Mouse (Mus musculus): ENCODE data around the gene Ccdc8. TPM values are rescaled to one million over a fixed set of nuclear protein-coding genes. Genes with fewer than 3 reads are reported as not detected.

The Ccdc8 gene
- total RNA-seq, 2 experiments from 2014 or later, result 0.19 to 1.0 TPM

GRCm38 (mm10) chr7:17030239-17030638 is 37.7 kb downstream of the Ccdc8 start:
- no peak for ATAC-seq (replicated peaks; ENCODE audit: low FRiP score, poor library complexity, severe bottlenecking)

DNA sequence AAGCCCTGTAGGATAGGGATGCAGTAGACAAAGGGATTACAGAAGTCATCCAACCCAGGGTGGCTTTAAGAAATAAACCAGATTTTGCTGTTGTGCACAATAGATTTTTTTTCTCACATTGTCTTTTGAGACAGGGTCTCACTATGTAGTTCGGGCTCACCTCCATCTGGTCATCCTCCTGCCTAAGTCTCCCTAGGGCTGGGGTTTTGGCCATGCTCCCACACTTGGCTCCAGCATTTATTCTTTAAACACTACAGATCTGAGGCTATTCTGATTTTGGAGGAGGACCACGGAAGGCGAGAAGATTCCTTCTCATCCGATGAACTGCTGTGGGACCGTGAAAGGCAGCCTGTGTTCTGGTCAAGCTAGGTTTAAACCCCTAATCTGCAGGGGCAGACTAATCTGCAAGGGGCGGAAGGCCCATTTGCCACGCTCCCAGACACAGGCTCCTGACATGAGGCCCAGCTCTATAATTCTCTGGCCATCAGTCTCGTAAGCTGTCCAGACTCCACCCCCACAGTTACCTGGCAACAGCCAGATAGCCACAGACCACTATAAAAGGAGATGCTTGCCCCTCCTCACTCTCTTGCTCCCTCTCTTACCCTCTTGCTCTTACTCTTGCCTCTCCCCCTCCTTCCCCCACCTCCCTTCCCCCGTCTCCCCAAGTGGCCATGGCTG is 45.6 kb downstream of the Ccdc8 start:
- ATAC-seq (replicated peaks; ENCODE audit: low FRiP score, poor library complexity, severe bottlenecking), result no peak

DNA sequence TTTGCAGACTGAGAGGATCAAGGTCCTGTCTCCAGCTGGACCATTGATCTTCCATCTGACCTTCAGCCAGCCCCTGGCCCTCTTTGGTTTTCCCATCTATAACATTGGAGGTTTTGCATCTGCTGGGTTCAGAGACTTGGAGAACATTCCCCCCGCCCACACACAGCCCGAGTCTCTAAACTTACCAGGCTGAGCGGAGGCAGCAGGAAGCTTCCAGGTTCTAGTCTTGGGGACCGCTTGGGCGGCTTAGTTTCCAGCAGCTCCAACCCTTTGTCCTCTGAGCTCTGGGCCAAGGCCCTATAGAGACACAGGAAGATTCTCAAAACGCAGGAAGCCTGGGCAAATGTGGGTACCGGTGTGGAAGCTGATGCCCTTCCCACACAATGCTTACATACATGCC is 46.9 kb downstream of the Ccdc8 start:
- ATAC-seq (replicated peaks; ENCODE audit: low FRiP score, poor library complexity, severe bottlenecking), result no peak

- no peak for ATAC-seq (replicated peaks; ENCODE audit: low FRiP score, poor library complexity, severe bottlenecking)
Measured at GRCm38 (mm10) chr7:17045743-17046142, 53.2 kb downstream of the Ccdc8 start.

Other genes starting within 250 kb of the Ccdc8 start
- 655 and 701 TPM in 2 replicates for gene Slc1a5, start 211.4 kb upstream of the Ccdc8 start, total RNA-seq (2015; ENCODE audit: low replicate concordance)
- 713 and 810 TPM in 2 replicates for gene Slc1a5, start 211.4 kb upstream of the Ccdc8 start, total RNA-seq (2017; ENCODE audit: low replicate concordance)
- gene Strn4, start 176.8 kb upstream of the Ccdc8 start, total RNA-seq (2015; ENCODE audit: low replicate concordance), result 21.5 and 22.4 TPM in 2 replicates
- 34.3 and 69.7 TPM in 2 replicates for gene Strn4, start 176.8 kb upstream of the Ccdc8 start, total RNA-seq (2017; ENCODE audit: low replicate concordance)
- 2.5 and 4.2 TPM in 2 replicates for gene Fkrp, start 176.0 kb upstream of the Ccdc8 start, total RNA-seq (2015; ENCODE audit: low replicate concordance)
- 3.1 and 8.0 TPM in 2 replicates for gene Fkrp, start 176.0 kb upstream of the Ccdc8 start, total RNA-seq (2017; ENCODE audit: low replicate concordance)
- gene Prkd2, start 149.8 kb upstream of the Ccdc8 start, total RNA-seq (2015; ENCODE audit: low replicate concordance), result 4.6 and 18.8 TPM in 2 replicates
- 2.5 and 5.1 TPM in 2 replicates for gene Prkd2, start 149.8 kb upstream of the Ccdc8 start, total RNA-seq (2017; ENCODE audit: low replicate concordance)
- gene Dact3, start 117.4 kb upstream of the Ccdc8 start, total RNA-seq (2015; ENCODE audit: low replicate concordance), result not detected in 2 replicates
- gene Dact3, start 117.4 kb upstream of the Ccdc8 start, total RNA-seq (2017; ENCODE audit: low replicate concordance), result not detected in 2 replicates
- not detected in 2 replicates for gene Gng8, start 100.9 kb upstream of the Ccdc8 start, total RNA-seq (2015; ENCODE audit: low replicate concordance)
- gene Gng8, start 100.9 kb upstream of the Ccdc8 start, total RNA-seq (2017; ENCODE audit: low replicate concordance), result not detected in 2 replicates
- gene Ptgir, start 86.2 kb upstream of the Ccdc8 start, total RNA-seq (2015; ENCODE audit: low replicate concordance), result 1.3 and 6.7 TPM in 2 replicates
- 1.5 and 1.8 TPM in 2 replicates for gene Ptgir, start 86.2 kb upstream of the Ccdc8 start, total RNA-seq (2017; ENCODE audit: low replicate concordance)
- 41.1 and 44.1 TPM in 2 replicates for gene Calm3, start 68.6 kb upstream of the Ccdc8 start, total RNA-seq (2015; ENCODE audit: low replicate concordance)
- gene Calm3, start 68.6 kb upstream of the Ccdc8 start, total RNA-seq (2017; ENCODE audit: low replicate concordance), result 157 and 162 TPM in 2 replicates
- not detected in 2 replicates for gene Pnmal2, start 48.0 kb upstream of the Ccdc8 start, total RNA-seq (2015; ENCODE audit: low replicate concordance)
- gene Pnmal2, start 48.0 kb upstream of the Ccdc8 start, total RNA-seq (2017; ENCODE audit: low replicate concordance), result not detected in 2 replicates
- gene Pnmal1, start 33.0 kb upstream of the Ccdc8 start, total RNA-seq (2015; ENCODE audit: low replicate concordance), result not detected in 2 replicates
- not detected in 2 replicates for gene Pnmal1, start 33.0 kb upstream of the Ccdc8 start, total RNA-seq (2017; ENCODE audit: low replicate concordance)
- not detected in 2 replicates for gene Gm42372, start 9.6 kb upstream of the Ccdc8 start, total RNA-seq (2015; ENCODE audit: low replicate concordance)
- gene Gm42372, start 9.6 kb upstream of the Ccdc8 start, total RNA-seq (2017; ENCODE audit: low replicate concordance), result 0.28 TPM in 1 of 2 replicates, not detected in the other
- 14.0 and 21.3 TPM in 2 replicates for gene Ppp5c, start 35.2 kb downstream of the Ccdc8 start, total RNA-seq (2015; ENCODE audit: low replicate concordance)
- 10.6 and 18.9 TPM in 2 replicates for gene Ppp5c, start 35.2 kb downstream of the Ccdc8 start, total RNA-seq (2017; ENCODE audit: low replicate concordance)
- 0.42 and 0.58 TPM in 2 replicates for gene Hif3a, start 69.7 kb downstream of the Ccdc8 start, total RNA-seq (2015; ENCODE audit: low replicate concordance)
- gene Hif3a, start 69.7 kb downstream of the Ccdc8 start, total RNA-seq (2017; ENCODE audit: low replicate concordance), result 0.17 TPM in 1 of 2 replicates, not detected in the other
- not detected in 2 replicates for gene Psg16, start 81.3 kb downstream of the Ccdc8 start, total RNA-seq (2015; ENCODE audit: low replicate concordance)
- gene Psg16, start 81.3 kb downstream of the Ccdc8 start, total RNA-seq (2017; ENCODE audit: low replicate concordance), result not detected in 2 replicates
- not detected in 2 replicates for gene Ceacam3, start 157.6 kb downstream of the Ccdc8 start, total RNA-seq (2015; ENCODE audit: low replicate concordance)
- gene Ceacam3, start 157.6 kb downstream of the Ccdc8 start, total RNA-seq (2017; ENCODE audit: low replicate concordance), result 0.28 TPM in 1 of 2 replicates, not detected in the other
- gene Psg29, start 210.8 kb downstream of the Ccdc8 start, total RNA-seq (2015; ENCODE audit: low replicate concordance), result not detected in 2 replicates
- not detected in 2 replicates for gene Psg29, start 210.8 kb downstream of the Ccdc8 start, total RNA-seq (2017; ENCODE audit: low replicate concordance)